Comparison of ENCODE assay signal across 10 mouse cellular contexts in the genomic region with DNA sequence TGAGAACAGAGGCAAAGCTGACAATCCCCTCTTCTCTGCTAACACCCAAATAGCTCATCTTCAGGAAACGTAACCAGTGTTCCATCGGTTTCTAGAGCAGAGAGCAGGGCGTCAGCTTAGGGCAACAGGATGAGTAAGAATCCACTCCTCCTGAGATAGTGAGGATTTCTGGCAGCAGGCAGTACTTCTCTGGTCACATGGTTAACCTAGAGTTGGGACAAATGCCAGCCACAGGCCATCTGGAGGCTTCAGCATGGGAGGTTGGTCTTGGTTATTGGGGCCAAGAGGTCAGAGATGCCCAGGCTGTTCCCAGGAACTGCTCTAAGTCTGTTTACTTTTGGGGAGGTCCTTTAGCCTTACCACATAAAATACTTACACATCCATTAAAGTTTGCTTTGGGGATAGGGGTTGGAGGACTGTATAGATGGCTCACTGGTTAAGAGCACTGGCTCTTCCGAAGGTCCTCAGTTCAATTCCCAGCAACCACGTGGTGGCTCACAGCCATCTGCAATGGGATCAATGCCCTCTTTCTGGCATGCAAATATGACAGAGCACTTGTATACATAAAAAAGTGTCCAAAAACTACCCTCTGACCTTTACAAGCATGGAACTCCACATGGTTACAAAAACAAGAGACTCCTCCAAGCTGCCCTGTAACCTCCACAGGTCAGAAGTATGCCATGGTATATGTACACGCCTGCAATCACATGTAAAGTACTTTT. TPM values are rescaled to one million over a fixed set of nuclear protein-coding genes. Genes with fewer than 3 reads are reported as not detected.
A peak's percentile ranks its signal among the peaks of the same experiment; 100 is the strongest.
DNase-seq lines count a peak whose midpoint lies in the region; ATAC-seq and TF ChIP-seq lines count a peak whose summit lies in the region.
"Had no signal": no experiment of that assay in that cellular context is flagged by ENCODE, and none has a peak within 500 bp of the region (broad histone marks: within the 10 kb centered on the region; RNA-seq: fewer than 3 reads in every experiment).

No protein-coding gene starts in this region.

- no peaks in the 10 kb centered on the region for H3K4me1 ChIP-seq in midbrain, postnatal 0 days (ENCODE audit: insufficient read depth, low read length)
- H3K4me1 ChIP-seq in midbrain, embryonic 11.5 days (ENCODE audit: control insufficient read depth, insufficient read depth, low read length): no peaks in the 10 kb centered on the region
- H3K4me1 ChIP-seq in intestine, embryonic 15.5 days (replicated peaks): no peaks in the 10 kb centered on the region
- peaks cover 4% of the 10 kb centered on the region; the same call in 1 of the 2 replicates for H3K4me1 ChIP-seq in stomach, embryonic 15.5 days
- H3K4me1 ChIP-seq in forebrain, embryonic 11.5 days (replicated peaks; ENCODE audit: control insufficient read depth, insufficient read depth, low read length): no peaks in the 10 kb centered on the region

- WGBS in midbrain, postnatal 0 days: 86% methylated on average over 6 of the region's 6 CpGs
- WGBS in midbrain, embryonic 11.5 days: 85% methylated on average over 6 of the region's 6 CpGs
- WGBS in intestine, embryonic 15.5 days: 52% methylated on average over 6 of the region's 6 CpGs
- WGBS in stomach, embryonic 15.5 days: 63% methylated on average over 6 of the region's 6 CpGs
- WGBS in forebrain, embryonic 11.5 days: 89% methylated on average over 6 of the region's 6 CpGs

- no peaks in the 10 kb centered on the region for H3K9me3 ChIP-seq in midbrain, postnatal 0 days (ENCODE audit: low read length)
- no peaks in the 10 kb centered on the region for H3K9me3 ChIP-seq in midbrain, embryonic 11.5 days (ENCODE audit: control insufficient read depth, low read length)
- H3K9me3 ChIP-seq in intestine, embryonic 15.5 days: no peaks in the 10 kb centered on the region
- H3K9me3 ChIP-seq in stomach, embryonic 15.5 days: no peaks in the 10 kb centered on the region
- no peaks in the 10 kb centered on the region for H3K9me3 ChIP-seq in forebrain, embryonic 11.5 days (ENCODE audit: control insufficient read depth, low read length)
- H3K9me3 ChIP-seq: limb, embryonic 15.5 days had no signal

- H3K4me3 ChIP-seq in midbrain, postnatal 0 days (ENCODE audit: low read depth, low read length): no peak overlapping the region
- H3K4me3 ChIP-seq in midbrain, embryonic 11.5 days (ENCODE audit: low read depth, low read length): no peak overlapping the region
- no peak overlapping the region for H3K4me3 ChIP-seq in intestine, embryonic 15.5 days (replicated peaks)
- no peak overlapping the region for H3K4me3 ChIP-seq in stomach, embryonic 15.5 days (replicated peaks)
- no peak overlapping the region for H3K4me3 ChIP-seq in forebrain, embryonic 11.5 days (ENCODE audit: low read depth, low read length)
- H3K4me3 ChIP-seq: limb, embryonic 15.5 days had no signal

- ATAC-seq in midbrain, postnatal 0 days (ENCODE audit: low FRiP score): no peak
- no peak for ATAC-seq in midbrain, embryonic 11.5 days (ENCODE audit: low FRiP score)
- ATAC-seq in intestine, embryonic 15.5 days: peak; percentile 69
- peak; percentile 43; the same call in 1 of the 2 replicates for ATAC-seq in stomach, embryonic 15.5 days (ENCODE audit: insufficient read depth, low FRiP score, low read depth)
- ATAC-seq in forebrain, embryonic 11.5 days (replicated peaks; ENCODE audit: low FRiP score): no peak
- ATAC-seq: forebrain, embryonic 14.5 days had no signal

- H3K36me3 ChIP-seq in midbrain, postnatal 0 days (ENCODE audit: insufficient read depth, low read length): peaks cover 41% of the 10 kb centered on the region
- peaks cover 27% of the 10 kb centered on the region for H3K36me3 ChIP-seq in midbrain, embryonic 11.5 days (ENCODE audit: control insufficient read depth, insufficient read depth, low read length)
- H3K36me3 ChIP-seq in intestine, embryonic 15.5 days: peaks cover 32% of the 10 kb centered on the region
- H3K36me3 ChIP-seq in stomach, embryonic 15.5 days: peaks cover 38% of the 10 kb centered on the region
- peaks cover 24% of the 10 kb centered on the region for H3K36me3 ChIP-seq in forebrain, embryonic 11.5 days (ENCODE audit: control insufficient read depth, insufficient read depth, low read length)

- DNase-seq in midbrain, postnatal 0 days (ENCODE audit: low spot score): peak; percentile 73
- DNase-seq in midbrain, embryonic 11.5 days (ENCODE audit: low spot score, missing footprints): no peak
- peak; percentile 94 for DNase-seq in cerebellum, adult 11-12 months
- no peak for DNase-seq in layer of hippocampus, adult 11-12 months (ENCODE audit: low spot score)
- no peak for DNase-seq in forebrain, embryonic 11.5 days (ENCODE audit: low spot score)
- DNase-seq in urinary bladder, postnatal 4 days (ENCODE audit: low spot score in 2 of 2): no peak

- no peak overlapping the region for H3K9ac ChIP-seq in midbrain, postnatal 0 days (replicated peaks; ENCODE audit: low read length, poor library complexity, severe bottlenecking)
- no peak overlapping the region for H3K9ac ChIP-seq in midbrain, embryonic 11.5 days (ENCODE audit: low read length)
- no peak overlapping the region for H3K9ac ChIP-seq in intestine, embryonic 15.5 days
- H3K9ac ChIP-seq in stomach, embryonic 15.5 days: no peak overlapping the region
- H3K9ac ChIP-seq in forebrain, embryonic 11.5 days (ENCODE audit: low read length): no peak overlapping the region
- H3K9ac ChIP-seq: limb, embryonic 15.5 days had no signal

- no peak overlapping the region for H3K4me2 ChIP-seq in midbrain, postnatal 0 days (ENCODE audit: low read depth, low read length, poor library complexity, severe bottlenecking)
- no peak overlapping the region for H3K4me2 ChIP-seq in midbrain, embryonic 11.5 days
- H3K4me2 ChIP-seq in intestine, embryonic 15.5 days (replicated peaks): no peak overlapping the region
- no peak overlapping the region for H3K4me2 ChIP-seq in stomach, embryonic 15.5 days
- no peak overlapping the region for H3K4me2 ChIP-seq in forebrain, embryonic 11.5 days (ENCODE audit: low read depth, low read length, severe bottlenecking)
- H3K4me2 ChIP-seq: limb, embryonic 15.5 days had no signal

- no peak for TF ChIP-seq CTCF in midbrain, postnatal 0 days (IDR thresholded peaks at IDR 0.05)

- H3K27me3 ChIP-seq in midbrain, postnatal 0 days (ENCODE audit: insufficient read depth, low read length): no peaks in the 10 kb centered on the region
- H3K27me3 ChIP-seq in midbrain, embryonic 11.5 days (ENCODE audit: control insufficient read depth, insufficient read depth, low read length): no peaks in the 10 kb centered on the region
- no peaks in the 10 kb centered on the region for H3K27me3 ChIP-seq in intestine, embryonic 15.5 days (replicated peaks)
- no peaks in the 10 kb centered on the region for H3K27me3 ChIP-seq in stomach, embryonic 15.5 days (replicated peaks)
- H3K27me3 ChIP-seq in forebrain, embryonic 11.5 days (ENCODE audit: control insufficient read depth, insufficient read depth, low read length): no peaks in the 10 kb centered on the region
- H3K27me3 ChIP-seq: limb, embryonic 15.5 days had no signal

- H3K27ac ChIP-seq in midbrain, postnatal 0 days (ENCODE audit: low read depth, low read length): no peak overlapping the region
- no peak overlapping the region for H3K27ac ChIP-seq in midbrain, embryonic 11.5 days (ENCODE audit: low read depth, low read length)
- H3K27ac ChIP-seq in intestine, embryonic 15.5 days: no peak overlapping the region
- H3K27ac ChIP-seq in stomach, embryonic 15.5 days: 0 out of 2 replicates have a peak overlapping the region, but pooled peaks have one; percentile 6
- no peak overlapping the region for H3K27ac ChIP-seq in forebrain, embryonic 11.5 days (ENCODE audit: low read depth, low read length)
- H3K27ac ChIP-seq: limb, embryonic 15.5 days had no signal

RNA-seq across cellular contexts. Expression of a gene that starts 9.4 kb away (rescaled TPM):
- total RNA-seq in midbrain, postnatal 0 days (2014; rRNA removed): 152 and 257 TPM in 2 replicates
- 27.0 and 29.6 TPM in 2 replicates for polyA plus RNA-seq in midbrain, postnatal 0 days (2015; fragmentation: Nextera tagmentation; extraction: Ambion mirVana)
- polyA plus RNA-seq in midbrain, embryonic 11.5 days (2014; fragmentation: Nextera tagmentation; extraction: Ambion mirVana): 13.2 and 16.5 TPM in 2 replicates
- polyA plus RNA-seq in intestine, embryonic 15.5 days (2015; fragmentation: Nextera tagmentation; extraction: Ambion mirVana): 18.2 and 18.3 TPM in 2 replicates
- 18.5 and 18.7 TPM in 2 replicates for polyA plus RNA-seq in stomach, embryonic 15.5 days (2015; fragmentation: Nextera tagmentation; extraction: Ambion mirVana)
- 18.1 and 19.7 TPM in 2 replicates for polyA plus RNA-seq in forebrain, embryonic 11.5 days (2014; fragmentation: Nextera tagmentation; extraction: Ambion mirVana)

RNA-seq across cellular contexts. Expression of a gene that starts 32.4 kb away (rescaled TPM):
- total RNA-seq in midbrain, postnatal 0 days (2014; rRNA removed): 92.2 and 106 TPM in 2 replicates
- 79.1 and 84.8 TPM in 2 replicates for polyA plus RNA-seq in midbrain, postnatal 0 days (2015; fragmentation: Nextera tagmentation; extraction: Ambion mirVana)
- 8.5 and 8.8 TPM in 2 replicates for polyA plus RNA-seq in midbrain, embryonic 11.5 days (2014; fragmentation: Nextera tagmentation; extraction: Ambion mirVana)
- polyA plus RNA-seq in intestine, embryonic 15.5 days (2015; fragmentation: Nextera tagmentation; extraction: Ambion mirVana): 5.3 and 5.7 TPM in 2 replicates
- polyA plus RNA-seq in stomach, embryonic 15.5 days (2015; fragmentation: Nextera tagmentation; extraction: Ambion mirVana): 9.5 TPM in 2 replicates
- polyA plus RNA-seq in forebrain, embryonic 11.5 days (2014; fragmentation: Nextera tagmentation; extraction: Ambion mirVana): 9.5 and 12.1 TPM in 2 replicates

RNA-seq across cellular contexts. Expression of a gene that starts 46.4 kb away (rescaled TPM):
- 40.6 and 67.7 TPM in 2 replicates for total RNA-seq in midbrain, postnatal 0 days (2014; rRNA removed)
- polyA plus RNA-seq in midbrain, postnatal 0 days (2015; fragmentation: Nextera tagmentation; extraction: Ambion mirVana): 18.6 and 20.7 TPM in 2 replicates
- polyA plus RNA-seq in midbrain, embryonic 11.5 days (2014; fragmentation: Nextera tagmentation; extraction: Ambion mirVana): 2.1 and 2.3 TPM in 2 replicates
- 22.2 and 24.8 TPM in 2 replicates for polyA plus RNA-seq in intestine, embryonic 15.5 days (2015; fragmentation: Nextera tagmentation; extraction: Ambion mirVana)
- 27.6 and 32.6 TPM in 2 replicates for polyA plus RNA-seq in stomach, embryonic 15.5 days (2015; fragmentation: Nextera tagmentation; extraction: Ambion mirVana)
- 3.3 and 4.2 TPM in 2 replicates for polyA plus RNA-seq in forebrain, embryonic 11.5 days (2014; fragmentation: Nextera tagmentation; extraction: Ambion mirVana)

Comparison
In these comparisons a context has a peak if more than half of its experiments do, and no peak if none do; other contexts are left out.
1. DNase-seq: peak in midbrain, postnatal 0 days (single experiment) and cerebellum, adult 11-12 months (single experiment); none in midbrain, embryonic 11.5 days (single experiment), layer of hippocampus, adult 11-12 months (single experiment), forebrain, embryonic 11.5 days (single experiment) and urinary bladder, postnatal 4 days (0 of 2).
2. ATAC-seq: peak in intestine, embryonic 15.5 days (single experiment) and stomach, embryonic 15.5 days (single experiment); none in midbrain, postnatal 0 days (single experiment), midbrain, embryonic 11.5 days (single experiment) and forebrain, embryonic 11.5 days (single experiment).